In genomic region chr2:135323955-135324302, GRCm38 (mm10) we compare ENCODE assay signal across 8 mouse cellular contexts.
DNase-seq lines count a peak whose midpoint lies in the region; ATAC-seq and TF ChIP-seq lines count a peak whose summit lies in the region.

No protein-coding gene starts in this region.

- no peaks in the 10 kb centered on the region for H3K36me3 ChIP-seq in MEL (ENCODE audit: control insufficient read depth in 1 of 2, insufficient read depth in 2 of 2, low read length in 2 of 2)
- no peaks in the 10 kb centered on the region for H3K36me3 ChIP-seq in forebrain, embryonic 12.5 days (replicated peaks)

- H3K9ac ChIP-seq in MEL (ENCODE audit: control insufficient read depth, low read depth, low read length, poor library complexity, severe bottlenecking) = no peak overlapping the region
- no peak overlapping the region for H3K9ac ChIP-seq in forebrain, embryonic 12.5 days

- H3K27me3 ChIP-seq in MEL (ENCODE audit: control insufficient read depth in 1 of 2, insufficient read depth in 2 of 2, low read length in 2 of 2) = no peaks in the 10 kb centered on the region
- H3K27me3 ChIP-seq in forebrain, embryonic 12.5 days = no peaks in the 10 kb centered on the region

- no peak for TF ChIP-seq POLR2A in MEL (IDR thresholded peaks at IDR 0.05; ENCODE audit: control insufficient read depth in 1 of 2, insufficient read depth in 1 of 2, low read depth in 1 of 2, low read length in 2 of 2, poor library complexity in 1 of 2)

- 32% methylated on average over 4 of the region's 4 CpGs for WGBS in forebrain, embryonic 12.5 days

- TF ChIP-seq EP300 in MEL (IDR thresholded peaks at IDR 0.05; ENCODE audit: low read depth in 1 of 2, low read length in 2 of 2) = no peak

- peak; percentile 88 for ATAC-seq in forebrain, embryonic 12.5 days (ENCODE audit: low FRiP score)

- no peak overlapping the region for H3K4me3 ChIP-seq in MEL (ENCODE audit: control insufficient read depth in 1 of 2, insufficient read depth in 1 of 2, low read depth in 2 of 2, low read length in 2 of 2)
- H3K4me3 ChIP-seq in forebrain, embryonic 12.5 days (replicated peaks) = peak overlapping the region; percentile 24

- H3K9me3 ChIP-seq in MEL (replicated peaks; ENCODE audit: insufficient read depth, low read length) = no peaks in the 10 kb centered on the region
- no peaks in the 10 kb centered on the region for H3K9me3 ChIP-seq in forebrain, embryonic 12.5 days

- TF ChIP-seq RAD21 in MEL (IDR thresholded peaks at IDR 0.05; ENCODE audit: low read depth, low read length) = no peak

- TF ChIP-seq CTCF in MEL (IDR thresholded peaks at IDR 0.05 in 2 of 3, conservative IDR thresholded peaks at IDR 0.05 in 1 of 3; ENCODE audit: control insufficient read depth in 1 of 3, insufficient read depth in 1 of 3, low read depth in 2 of 3, low read length in 3 of 3, poor library complexity in 1 of 3, severe bottlenecking in 1 of 3) = peak in 2 of 3 experiments; percentile 27 to 28; a peak in 3 of 6 replicates

- DNase-seq in MEL (ENCODE audit: low read depth, low spot score) = peak; percentile 5
- DNase-seq in c-Kit-positive CD71-positive TER-119-positive erythroid progenitor cells, embryonic 14.5 days (ENCODE audit: low spot score) = peak; percentile 8
- peak; percentile 82 to 87 for DNase-seq in heart, postnatal 14 days
- DNase-seq in kidney, postnatal 4 days = peak; percentile 92 to 93
- DNase-seq in lung, adult 18-20 months = peak; percentile 55 to 66
- peak; percentile 59 for DNase-seq in ovary, postnatal 14 days (ENCODE audit: low spot score)
- peak; percentile 37 for DNase-seq in urinary bladder, postnatal 10 days (ENCODE audit: low spot score)

- intact Hi-C loops in heart, postnatal 14 days (cut with DNase I) = loop anchor here (1.0 to 10.0 kb wide), 3 partner anchors 99 to 538 kb away; partner anchors contain the start of gene Plcb1

- H3K4me1 ChIP-seq in MEL (ENCODE audit: control insufficient read depth in 1 of 2, insufficient read depth in 2 of 2, low read length in 2 of 2) = no peaks in the 10 kb centered on the region
- peaks cover 6% of the 10 kb centered on the region; the same call in 1 of the 2 replicates for H3K4me1 ChIP-seq in forebrain, embryonic 12.5 days

- no peak overlapping the region for H3K27ac ChIP-seq in MEL (ENCODE audit: control insufficient read depth, low read depth, low read length)
- peak overlapping the region; percentile 60; the same call in 1 of the 2 replicates for H3K27ac ChIP-seq in forebrain, embryonic 12.5 days

- H3K79me2 ChIP-seq in MEL (ENCODE audit: control insufficient read depth, insufficient read depth, low read length, poor library complexity) = no peaks in the 10 kb centered on the region

- H3K4me2 ChIP-seq in forebrain, embryonic 12.5 days = peak overlapping the region; percentile 43

TF ChIP-seq in MEL, 35 proteins besides CTCF, POLR2A, EP300 and RAD21:
- no peak for TF ChIP-seq POLR2AphosphoS5 (IDR thresholded peaks at IDR 0.05; ENCODE audit: borderline replicate concordance, low read depth, low read length)
- no peak for TF ChIP-seq MYB (IDR thresholded peaks at IDR 0.05; ENCODE audit: low read depth, low read length)
- TF ChIP-seq SMC3 (IDR thresholded peaks at IDR 0.05; ENCODE audit: low read depth, low read length) = peak; percentile 50

Comparison
In these comparisons a context has a peak if more than half of its experiments do, and no peak if none do; other contexts are left out.
1. DNase-seq: peak in every context shown above with its lines; median percentile 92 in kidney, postnatal 4 days; 84 in heart, postnatal 14 days; 60 in lung, adult 18-20 months; 59 in ovary, postnatal 14 days; 37 in urinary bladder, postnatal 10 days; 8 in c-Kit-positive CD71-positive TER-119-positive erythroid progenitor cells, embryonic 14.5 days; 5 in MEL.